Mouse (Mus musculus): Measurements from ENCODE around the gene Ccdc102a.

DNA sequence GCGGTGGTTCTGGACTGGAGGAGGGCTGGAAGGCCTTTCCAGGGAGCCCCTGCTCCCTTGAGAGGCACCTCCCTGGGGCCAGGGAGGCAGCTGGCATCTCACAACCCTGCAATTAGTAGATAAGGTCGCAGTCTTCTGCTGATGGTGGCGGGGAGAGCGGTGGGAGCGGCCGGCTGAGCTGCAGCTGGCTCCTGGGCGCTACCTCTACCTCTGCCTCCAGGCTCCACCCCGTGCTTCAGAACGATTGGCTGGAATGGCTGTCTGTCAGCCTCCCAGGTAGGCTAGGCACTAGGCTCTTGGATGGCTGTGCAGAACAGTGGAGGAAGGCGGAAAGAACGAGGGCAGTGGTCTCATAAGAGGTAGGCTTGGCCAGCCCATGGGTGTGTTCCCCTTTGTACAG, 18.6 kb downstream of the Ccdc102a start:
- TF ChIP-seq CTCF (conservative IDR thresholded peaks at IDR 0.05; ENCODE audit: low read length) (no peak), POU5F1 (IDR thresholded peaks at IDR 0.05; ENCODE audit: borderline replicate concordance, low read length) (no peak), NANOG (IDR thresholded peaks at IDR 0.05; ENCODE audit: borderline replicate concordance, low read length) (no peak)
